Mouse (Mus musculus): ENCODE results near the gene H2afv. TPM values are rescaled to one million over a fixed set of nuclear protein-coding genes. Genes with fewer than 3 reads are reported as not detected.

Gene H2afv
- total RNA-seq (2021): 10 to 100 TPM; 66.2 to 67.3 TPM
- long read RNA-seq, experiment 1, transcript H2afv-201 (4 exons, 519 nt): minor isoform, 7 of 74 reads
- long read RNA-seq, experiment 1, transcript H2afv-202 (5 exons, 1,633 nt): major isoform, 63 of 74 reads
- long read RNA-seq, experiment 1, partial matches to known transcripts: 2 of 74 reads
- long read RNA-seq, experiment 1, other reads (novel, unspliced or antisense): 2 of 74 reads
- long read RNA-seq, experiment 2, transcript H2afv-202 (5 exons, 1,633 nt): major isoform, 73 of 79 reads
- long read RNA-seq, experiment 2, partial matches to known transcripts: 0 of 79 reads
- long read RNA-seq, experiment 2, other reads (novel, unspliced or antisense): 4 of 79 reads

GRCm38 (mm10) chr11:6444077-6444853, at the start of gene H2afv:
Gene H2afv, minus strand, starts transcription at chr11:6444443.
- DNase-seq: peak; percentile 100

GRCm38 (mm10) chr11:6489691-6490503, 45.7 kb upstream of the H2afv start:
- DNase-seq: peak; percentile 40

GRCm38 (mm10) chr11:6489257-6489656, 45.0 kb upstream of the H2afv start:
- DNase-seq: no peak

- no peak for DNase-seq
These were observed 43.9 kb upstream of the H2afv start for GRCm38 (mm10) chr11:6488041-6488684.

GRCm38 (mm10) chr11:6487496-6487895, 43.3 kb upstream of the H2afv start:
- DNase-seq: no peak

- DNase-seq: no peak
These were observed 42.7 kb upstream of the H2afv start for GRCm38 (mm10) chr11:6486916-6487315.

- DNase-seq: no peak
These were observed 40.2 kb upstream of the H2afv start for GRCm38 (mm10) chr11:6484244-6484959.

GRCm38 (mm10) chr11:6483103-6483502, 38.9 kb upstream of the H2afv start:
- DNase-seq: no peak

GRCm38 (mm10) chr11:6481669-6482185, 37.5 kb upstream of the H2afv start:
- DNase-seq: peak; percentile 47

- no peak for DNase-seq
These were observed 36.6 kb upstream of the H2afv start for GRCm38 (mm10) chr11:6480681-6481405.

GRCm38 (mm10) chr11:6480191-6480590, 35.9 kb upstream of the H2afv start:
- no peak for DNase-seq

- DNase-seq: no peak
These were observed 35.0 kb upstream of the H2afv start for GRCm38 (mm10) chr11:6479231-6479630.

- DNase-seq: no peak
These were observed 33.1 kb upstream of the H2afv start for GRCm38 (mm10) chr11:6477350-6477749.

- DNase-seq: no peak
These were observed 32.6 kb upstream of the H2afv start for GRCm38 (mm10) chr11:6476876-6477275.

GRCm38 (mm10) chr11:6475867-6476484, 31.7 kb upstream of the H2afv start, which contains the start of gene Purb:
Gene Purb, minus strand, starts transcription at chr11:6475917.
- DNase-seq: peak; percentile 95

- DNase-seq: peak; percentile 70
These were observed 30.9 kb upstream of the H2afv start for GRCm38 (mm10) chr11:6474874-6475731.

GRCm38 (mm10) chr11:6474381-6474780, 30.1 kb upstream of the H2afv start:
- DNase-seq: no peak

GRCm38 (mm10) chr11:6472076-6472475, 27.8 kb upstream of the H2afv start:
- no peak for DNase-seq

GRCm38 (mm10) chr11:6471493-6471892, 27.2 kb upstream of the H2afv start:
- no peak for DNase-seq
